Mouse (Mus musculus): ENCODE measurements around the gene Il15ra.
A peak's percentile ranks its signal among the peaks of the same experiment; 100 is the strongest.
"Not testable (repeated sequence)": the region's sequence is repeated elsewhere in the genome, so short reads cannot be mapped to it uniquely, and the experiment has no call there.

Gene Il15ra

DNA sequence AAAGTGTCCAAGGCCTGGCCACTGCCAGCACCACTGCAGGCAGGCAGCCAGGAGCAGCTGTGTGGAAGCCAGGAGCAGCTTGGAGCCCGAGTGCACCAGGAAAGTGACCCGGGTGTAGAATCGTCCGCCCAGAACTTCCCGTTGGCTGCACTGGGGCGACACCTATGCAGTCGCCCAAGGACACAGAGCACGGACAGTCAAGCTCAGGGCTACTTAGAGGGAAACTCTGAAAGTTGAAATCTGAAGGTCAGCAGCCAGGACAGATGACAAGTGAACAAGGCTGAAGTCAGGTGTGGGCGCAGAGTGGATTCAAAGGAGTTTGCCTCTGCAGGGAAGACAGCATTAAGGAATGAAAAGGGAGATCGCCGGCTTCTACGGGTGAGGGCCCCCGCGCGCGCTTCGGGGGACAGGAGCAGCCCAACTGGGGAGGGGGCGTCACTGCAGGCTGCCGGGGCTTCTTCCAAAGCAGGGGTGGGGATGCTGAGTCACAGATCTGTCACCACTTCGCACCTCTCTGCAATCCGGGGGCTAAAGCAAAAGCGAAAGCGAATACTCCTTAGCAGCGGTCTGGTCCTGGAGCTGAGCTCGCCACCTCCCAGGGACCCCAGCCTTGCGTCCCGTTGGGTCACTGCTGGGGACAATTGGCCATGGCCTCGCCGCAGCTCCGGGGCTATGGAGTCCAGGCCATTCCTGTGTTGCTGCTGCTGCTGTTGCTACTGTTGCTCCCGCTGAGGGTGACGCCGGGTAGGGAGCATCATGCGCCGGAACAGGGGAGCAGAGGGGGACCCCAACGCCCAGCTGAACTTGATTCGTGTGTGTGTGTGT is at the start of gene Il15ra:
Gene Il15ra, plus strand, starts transcription at position 90 of the 825 bp plus-strand sequence.
- DNase-seq, result peak; percentile 69

DNA sequence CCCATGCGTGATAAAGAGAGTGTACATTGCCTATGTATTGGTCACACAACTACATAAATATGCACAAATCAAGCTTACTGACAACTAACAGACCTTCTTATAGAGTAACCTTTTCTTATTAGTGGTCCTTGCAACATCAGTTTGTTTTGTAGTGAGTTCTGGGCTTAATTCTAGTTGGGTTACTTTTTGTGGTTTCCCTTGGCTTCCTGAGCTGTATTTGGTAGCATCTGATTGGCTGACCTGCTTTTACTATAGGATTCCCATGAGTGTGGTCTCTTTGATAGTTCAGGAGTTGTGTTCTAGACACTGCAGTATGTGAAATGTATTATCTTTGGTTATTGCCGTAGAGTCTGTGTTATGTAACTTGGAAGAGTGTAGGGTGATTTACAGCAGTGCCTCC is 47.5 kb upstream of the Il15ra start:
- no peak for DNase-seq

DNA sequence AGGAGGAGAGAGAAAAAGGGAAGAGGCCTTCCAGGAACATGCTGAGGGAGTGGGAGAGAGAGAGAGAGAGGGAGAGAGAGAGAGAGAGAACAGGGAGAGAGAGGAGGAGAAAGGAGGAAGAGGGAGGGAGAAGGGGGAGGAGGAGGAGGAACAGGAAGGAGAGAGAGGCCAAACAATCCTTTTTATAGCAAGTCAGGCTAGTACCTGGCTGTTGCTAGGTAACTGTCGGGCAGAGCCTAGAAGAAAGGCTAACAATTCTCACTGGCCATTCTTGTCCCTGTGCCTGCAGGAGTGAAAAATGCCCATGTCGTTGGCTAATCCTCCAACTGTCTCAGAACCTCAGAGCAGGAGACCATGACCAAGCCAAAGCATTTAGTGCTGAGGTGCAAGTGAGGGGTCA is 45.8 kb upstream of the Il15ra start:
- DNase-seq, result no peak

DNA sequence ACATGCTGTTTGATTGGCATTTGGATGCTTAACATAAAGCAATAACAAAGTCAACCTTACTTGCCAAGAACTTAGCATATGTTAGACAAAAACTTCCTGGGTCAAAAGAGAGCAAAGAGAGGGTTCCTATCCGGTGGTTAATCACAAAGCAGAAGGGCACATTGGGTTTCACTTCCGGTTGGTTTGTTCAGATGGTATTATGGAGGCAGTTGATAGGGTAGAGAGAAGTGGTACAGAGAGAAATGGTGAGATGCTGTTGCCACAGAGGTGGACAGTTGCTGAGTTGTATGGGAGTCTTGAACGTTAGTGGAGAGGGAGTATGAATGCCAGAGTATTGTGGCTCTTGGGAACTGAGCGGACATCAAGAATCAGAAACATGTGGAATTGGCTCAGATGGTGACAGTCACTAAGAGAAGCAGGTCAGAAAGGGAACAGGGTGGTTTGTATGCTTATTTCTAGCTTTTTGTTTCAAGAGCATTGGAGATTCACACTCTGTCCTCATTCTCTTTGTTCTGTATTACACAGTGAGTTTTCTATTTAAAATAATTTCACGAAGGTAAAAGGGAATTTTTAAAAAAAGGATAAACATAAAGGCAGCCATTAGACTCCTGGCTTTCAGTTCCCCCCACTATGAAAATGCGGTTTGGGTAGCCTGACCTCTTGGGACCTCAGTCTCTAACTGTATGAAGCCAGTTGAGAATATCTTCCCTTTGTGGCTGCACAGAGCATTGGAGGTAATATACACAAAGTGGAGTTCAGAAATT is 42.8 kb upstream of the Il15ra start:
- DNase-seq, result no peak

DNA sequence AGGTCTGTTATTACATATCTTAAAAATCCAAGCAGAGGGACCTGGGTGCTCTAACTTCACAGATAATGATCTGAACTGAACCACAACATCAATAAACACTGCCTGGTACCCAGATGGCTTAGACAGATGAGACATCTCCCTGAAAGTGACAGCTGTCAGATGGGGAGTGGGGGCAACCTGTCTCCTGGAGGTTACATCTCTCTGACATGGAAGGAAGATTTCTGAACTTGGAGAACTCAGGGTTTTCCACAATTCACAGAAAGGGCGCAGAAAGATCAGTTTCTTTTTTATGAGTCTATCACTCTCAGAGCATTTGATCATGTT is 42.2 kb upstream of the Il15ra start:
- no peak for DNase-seq

DNA sequence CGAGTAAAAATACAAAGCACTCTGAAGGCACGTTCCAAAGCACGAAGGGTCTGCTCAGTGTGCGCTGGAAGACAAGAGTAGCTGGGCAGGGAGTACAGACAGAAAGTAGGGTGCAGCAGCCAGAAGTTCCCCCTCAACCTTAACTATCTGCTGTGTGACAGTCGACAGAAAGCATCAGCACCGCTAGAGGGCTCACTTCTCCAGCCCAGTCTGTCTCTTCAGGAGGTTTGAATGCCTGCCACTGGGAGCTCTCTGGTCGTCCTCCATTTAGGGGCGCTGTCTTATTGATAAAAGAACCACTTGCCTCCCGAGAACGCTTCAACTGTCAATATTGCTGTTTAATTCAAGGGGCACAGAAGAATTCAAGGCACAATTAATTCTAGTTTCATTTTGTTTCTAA is 41.1 kb upstream of the Il15ra start:
- DNase-seq, result peak; percentile 87

DNA sequence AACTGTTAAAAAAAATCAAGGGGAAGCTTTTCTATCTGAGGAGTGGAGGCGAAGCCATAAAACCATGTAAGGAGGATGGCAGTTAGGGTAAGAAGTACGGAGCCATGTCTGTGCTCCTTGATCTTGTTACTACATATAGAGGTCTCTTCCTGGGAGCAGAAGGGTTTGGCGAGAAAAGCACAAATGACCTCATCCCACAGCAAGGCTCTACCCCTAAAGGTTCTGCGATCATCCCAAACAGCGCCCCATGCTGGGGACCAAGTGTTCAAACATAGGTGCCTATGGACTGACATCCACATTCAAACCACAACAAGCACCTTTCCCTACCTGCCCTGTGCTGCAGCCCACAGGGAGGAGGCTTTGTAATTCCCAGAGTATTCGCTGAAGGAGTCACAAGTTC is 40.7 kb upstream of the Il15ra start:
- DNase-seq, result peak; percentile 13

DNA sequence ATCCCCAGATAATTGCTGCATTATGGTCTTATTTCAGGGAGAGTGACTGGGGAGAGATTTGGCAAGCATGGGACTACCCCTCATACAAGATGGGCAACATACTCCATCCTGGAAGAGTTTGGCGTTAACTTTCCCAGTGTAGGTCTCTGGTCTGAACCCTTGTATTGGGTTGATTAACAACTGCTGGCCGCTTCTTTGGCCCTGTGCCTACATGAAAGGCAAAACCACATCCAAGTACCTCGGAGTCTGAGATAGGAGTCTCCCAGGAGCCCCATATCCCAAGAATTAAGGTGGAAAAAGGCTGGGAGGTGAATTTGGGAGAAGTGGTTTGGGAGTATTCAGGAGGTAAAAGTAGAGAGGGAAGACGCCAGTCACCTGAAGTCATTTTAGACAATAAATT is 40.3 kb upstream of the Il15ra start:
- no peak for DNase-seq

DNA sequence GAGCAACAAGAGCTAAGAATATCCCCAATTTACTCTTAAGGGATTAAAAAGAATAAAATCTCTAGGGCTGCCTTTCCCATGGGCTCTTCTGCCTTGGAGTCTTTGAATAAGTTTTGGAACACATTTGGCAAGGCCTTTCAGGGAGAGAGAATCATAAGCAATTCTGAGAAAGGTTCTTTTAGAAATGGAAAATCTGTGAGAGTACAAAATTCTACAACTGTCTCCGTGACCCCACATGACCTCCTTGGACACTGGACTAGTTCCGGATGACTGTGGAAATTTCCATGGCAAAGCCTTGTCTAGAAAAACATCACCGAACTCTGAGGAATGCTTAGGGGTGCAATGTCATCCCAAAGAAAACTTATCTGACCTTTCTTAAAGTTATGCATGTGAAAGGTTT is 39.8 kb upstream of the Il15ra start:
- DNase-seq, result no peak

DNA sequence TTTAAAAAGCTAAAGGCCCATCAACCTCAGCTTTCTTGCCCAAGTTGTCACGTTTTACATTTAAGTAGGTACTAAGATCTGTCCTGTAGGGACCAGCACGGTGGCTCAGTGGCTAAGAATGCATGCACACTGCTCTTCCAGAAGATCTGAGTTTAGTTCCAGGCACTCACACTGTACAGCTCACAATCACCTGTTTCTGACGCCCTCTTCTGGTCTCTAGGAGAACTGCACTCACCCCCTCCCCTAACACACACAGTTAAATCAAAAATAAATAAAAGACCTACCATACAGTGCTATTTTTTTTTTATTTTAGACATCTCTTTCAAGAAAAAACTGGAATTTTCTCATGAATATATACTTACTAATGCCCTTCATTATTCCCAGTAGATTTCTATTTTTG is 32.9 kb upstream of the Il15ra start:
- DNase-seq, result no peak

DNA sequence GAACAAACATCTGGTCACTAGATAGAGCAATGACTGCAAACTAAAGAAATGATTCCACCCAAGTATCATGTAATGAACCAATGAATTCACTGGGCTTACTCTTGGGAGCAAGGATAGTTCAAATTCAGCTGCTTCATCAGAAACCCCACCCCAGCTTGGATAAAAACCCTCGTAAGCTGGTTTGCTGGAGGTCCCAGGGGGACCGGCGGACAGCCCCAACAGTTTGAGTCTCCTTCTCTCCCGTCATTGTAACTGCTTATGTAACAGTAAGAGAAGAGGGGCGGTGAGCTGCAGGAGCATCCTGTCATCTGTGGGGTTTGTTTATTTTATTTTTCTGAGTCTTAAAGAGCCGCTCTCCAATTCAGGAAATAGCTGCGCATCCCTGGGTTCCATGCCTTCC is 25.5 kb upstream of the Il15ra start:
- no peak for DNase-seq

DNA sequence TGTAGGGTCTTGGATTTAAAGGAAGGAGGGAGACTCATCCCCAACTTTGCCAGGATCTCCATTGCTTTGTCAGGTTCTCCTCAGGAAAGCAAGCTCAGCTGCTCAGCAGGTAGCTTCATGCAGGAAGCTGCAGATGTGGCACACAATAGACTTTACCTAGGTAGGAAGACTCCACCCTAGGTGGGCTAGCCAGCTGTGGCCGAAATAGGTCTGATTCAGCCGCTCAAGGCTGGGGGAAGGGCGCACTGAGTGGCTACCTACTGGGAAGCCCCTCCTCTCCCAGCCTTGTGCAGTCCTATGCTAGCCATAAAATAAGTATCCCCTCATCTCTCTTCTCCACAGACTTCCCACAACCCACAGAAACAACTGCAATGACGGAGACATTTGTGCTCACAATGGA is 22.4 kb upstream of the Il15ra start:
- no peak for DNase-seq

DNA sequence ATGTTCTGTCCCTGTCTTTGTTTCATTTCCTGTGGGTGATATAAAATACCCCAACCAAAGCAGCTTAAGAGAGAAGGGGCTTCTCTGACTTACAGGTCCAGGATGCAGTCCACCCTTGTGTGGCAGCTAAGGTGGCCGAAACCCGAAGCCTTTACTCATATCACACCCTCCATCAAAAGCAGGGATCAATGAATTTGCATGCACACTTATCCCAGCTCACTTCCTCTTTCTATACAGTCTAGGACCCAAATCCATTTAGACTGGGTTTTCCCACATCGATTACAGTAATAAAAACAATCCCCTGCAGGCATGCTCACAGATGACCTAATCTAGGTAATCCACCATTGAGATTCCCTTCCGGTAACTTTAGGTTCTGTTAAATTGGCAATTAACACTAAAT is 18.6 kb upstream of the Il15ra start:
- no peak for DNase-seq

DNA sequence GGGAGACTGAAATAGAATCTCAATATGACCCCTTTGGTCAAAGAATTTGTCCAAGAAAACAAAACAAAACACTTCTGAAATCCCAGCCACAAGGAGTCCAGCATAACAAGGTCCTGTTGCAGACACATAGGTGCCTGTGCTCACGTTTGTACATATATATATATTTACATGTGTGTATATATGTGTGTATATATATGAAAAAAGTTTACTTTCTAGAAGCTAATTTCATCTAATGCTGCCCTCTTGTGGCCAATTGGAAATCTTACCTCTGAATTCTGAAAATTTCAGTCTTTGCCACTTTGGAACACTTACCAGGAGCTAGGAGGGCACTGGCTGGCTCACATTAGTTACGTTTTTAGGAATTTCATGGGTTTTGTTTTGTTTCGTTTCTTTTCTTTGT is 17.7 kb upstream of the Il15ra start:
- peak; percentile 12 for DNase-seq

DNA sequence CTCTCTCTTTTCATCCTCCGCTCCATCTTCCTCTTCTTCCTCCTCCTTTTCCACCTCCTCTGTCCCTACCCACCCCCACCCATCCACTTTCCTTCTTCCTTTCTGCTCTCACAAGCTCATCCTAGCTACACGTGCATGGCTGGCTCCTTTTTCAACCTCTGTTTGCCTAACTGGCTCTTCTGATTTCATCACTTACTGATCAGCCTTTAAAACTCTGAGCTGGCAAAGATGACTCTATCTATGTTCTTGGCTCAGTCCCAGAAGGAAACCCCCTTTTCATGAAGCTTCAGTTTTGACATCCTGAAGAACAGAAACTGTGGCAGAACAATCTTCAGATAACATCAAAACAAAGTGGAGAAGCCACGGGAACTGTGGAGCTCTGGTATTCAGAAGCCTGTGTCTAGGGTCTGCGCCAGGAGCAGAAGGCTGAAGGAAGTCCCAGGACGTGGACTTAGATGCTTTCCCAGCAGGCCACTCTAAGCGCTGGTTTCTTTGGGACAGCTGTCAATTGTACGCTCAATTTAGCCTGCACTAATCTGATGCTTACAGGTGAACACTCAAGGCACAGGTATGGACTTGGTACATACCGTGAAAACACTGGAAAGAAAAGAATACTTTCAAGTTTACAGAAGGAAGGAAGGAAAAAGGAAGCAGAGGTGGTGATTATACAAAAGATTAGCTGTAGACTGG is 14.7 kb upstream of the Il15ra start:
- DNase-seq, result no peak

DNA sequence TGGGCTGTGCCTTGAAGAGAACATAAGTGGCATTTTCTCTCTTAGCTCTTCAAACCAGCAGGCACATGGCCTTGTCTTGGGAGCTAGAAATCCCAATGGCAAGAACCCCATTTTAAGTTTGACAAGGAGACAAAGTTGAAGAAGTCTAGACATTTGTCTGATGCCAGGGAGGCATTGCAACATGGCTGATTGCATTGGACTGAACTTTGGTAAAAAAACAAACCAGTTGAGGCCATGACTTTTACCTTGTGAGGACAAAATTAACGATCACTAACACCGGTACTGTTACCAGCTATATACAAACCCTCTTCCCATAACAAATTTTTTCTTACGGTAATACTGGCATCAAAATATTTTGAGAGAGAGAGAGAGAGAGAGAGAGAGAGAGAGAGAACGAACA is 11.7 kb upstream of the Il15ra start:
- DNase-seq, result no peak

DNA sequence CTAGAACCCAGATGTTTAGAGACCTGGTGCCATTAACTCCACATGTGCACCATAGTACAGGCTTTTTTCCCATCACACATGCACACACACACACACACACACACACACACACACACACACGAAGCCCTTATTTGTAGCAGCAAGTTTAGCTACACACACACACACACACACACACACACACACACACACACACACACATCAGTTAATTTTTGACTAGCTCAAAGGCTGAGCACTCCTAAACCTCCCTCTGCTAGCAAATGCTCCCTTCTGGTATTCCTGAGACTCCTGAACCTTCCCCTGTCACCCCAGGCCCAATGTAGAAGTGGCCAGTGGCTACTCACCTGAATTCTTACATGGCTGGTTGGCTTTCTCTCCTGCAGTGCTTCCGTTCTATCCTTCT is 11.0 kb upstream of the Il15ra start:
- DNase-seq, result no peak

DNA sequence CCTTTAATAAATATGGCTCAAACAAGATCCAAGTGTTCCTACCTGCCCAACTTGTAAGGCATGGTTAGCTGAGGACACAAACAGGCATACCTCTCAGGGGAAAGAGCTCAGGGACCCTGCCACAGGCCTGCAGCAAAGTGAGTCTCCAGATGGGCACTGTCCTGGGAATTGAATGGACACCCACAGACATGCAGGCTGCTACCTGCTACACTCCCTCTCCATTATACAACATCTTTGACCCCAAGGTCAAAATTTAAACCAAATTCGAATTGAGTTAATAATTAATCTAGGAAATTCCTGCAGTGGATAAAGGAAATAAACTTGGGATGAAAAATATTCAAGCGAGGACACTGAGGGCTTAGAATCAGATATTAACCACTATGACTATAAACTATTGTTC is 9.2 kb upstream of the Il15ra start:
- DNase-seq, result no peak

DNA sequence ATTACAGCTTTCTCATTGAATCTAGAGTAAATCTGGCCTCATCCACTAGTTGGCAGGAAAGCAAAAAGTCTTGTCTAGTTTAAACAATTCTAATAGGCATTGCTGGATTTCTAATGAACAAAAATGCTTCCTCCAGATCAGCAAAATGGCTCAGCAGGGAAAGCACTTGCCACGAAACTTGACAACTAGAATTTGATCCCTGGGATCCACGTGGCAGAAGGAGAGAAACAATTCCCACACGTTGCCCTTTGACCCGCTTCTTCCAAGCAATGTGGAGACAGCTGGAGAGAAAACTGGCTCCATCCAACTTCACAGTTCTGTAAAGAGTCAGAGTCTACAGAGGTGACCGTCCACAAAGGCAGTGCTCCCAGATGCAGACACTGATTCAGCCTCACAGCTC is 6.1 kb upstream of the Il15ra start:
- DNase-seq, result no peak

DNA sequence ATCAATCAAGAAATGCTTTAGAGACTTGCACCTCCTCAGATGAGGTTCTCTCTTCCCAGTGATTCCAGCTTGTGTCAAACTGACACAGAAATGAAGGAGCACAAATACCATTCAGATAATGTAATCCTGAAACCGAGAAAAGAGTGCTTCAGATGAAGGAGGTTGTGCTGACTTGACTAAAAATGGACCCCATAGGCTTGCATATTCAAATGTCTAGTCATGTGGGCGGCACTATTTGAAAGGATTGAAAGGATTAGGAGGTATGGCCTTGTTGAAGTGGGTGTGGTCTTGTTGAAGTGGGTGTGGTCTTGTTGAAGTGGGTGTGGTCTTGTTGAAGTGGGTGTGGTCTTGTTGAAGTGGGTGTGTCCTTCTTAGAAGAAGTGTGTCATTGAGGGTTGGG is 5.2 kb upstream of the Il15ra start:
- DNase-seq, result no peak

DNA sequence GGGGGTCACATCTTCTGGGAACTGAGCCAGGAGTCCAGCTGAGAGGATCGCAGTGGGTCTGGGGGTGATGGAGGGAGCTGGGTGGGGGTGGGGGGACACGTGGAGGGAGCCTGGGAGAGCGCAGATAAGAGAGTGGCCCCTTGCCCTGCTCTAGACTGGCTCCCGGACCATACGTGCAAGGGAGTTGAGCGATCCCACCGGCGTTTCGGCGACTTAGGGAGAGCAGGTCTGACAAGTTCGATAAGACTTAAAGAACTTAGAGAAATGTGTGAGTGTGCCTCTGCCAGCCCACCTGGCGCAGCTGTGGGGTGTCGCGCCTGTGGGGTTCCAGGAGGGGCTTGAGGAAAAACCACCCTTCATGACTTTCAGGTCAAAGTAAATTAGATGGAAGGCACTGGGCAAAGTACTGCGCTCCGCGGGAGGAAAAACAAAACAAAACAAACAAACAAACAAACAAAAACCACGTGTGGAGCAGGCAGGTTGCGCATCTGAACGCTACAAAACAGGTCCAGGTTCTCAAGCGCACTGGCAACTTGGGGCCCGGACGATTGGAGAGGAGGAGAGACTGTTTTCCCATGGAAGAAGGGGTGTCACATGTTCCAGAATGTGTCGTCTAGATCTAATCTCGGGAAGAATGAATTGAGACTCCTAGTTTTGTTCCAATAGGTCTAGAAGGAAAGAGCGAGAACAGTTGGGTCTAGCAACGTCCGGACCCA is 1.1 kb downstream of the Il15ra start:
- DNase-seq, result peak; percentile 12

DNA sequence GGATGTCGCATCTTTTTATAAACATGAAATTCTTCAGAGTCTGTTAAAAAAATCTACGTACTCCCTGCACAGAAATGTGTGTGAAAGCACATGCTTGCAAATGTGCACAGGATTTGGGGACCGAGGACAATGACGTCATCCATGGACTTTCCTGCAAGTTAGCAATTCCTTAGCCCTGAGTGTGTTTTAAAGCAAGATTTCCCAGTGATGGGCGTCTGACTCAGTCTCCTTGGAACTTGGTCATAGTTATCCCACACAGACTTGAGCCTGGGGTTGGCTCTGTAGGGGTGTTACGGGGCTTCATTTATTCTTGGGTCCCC is 1.6 kb downstream of the Il15ra start:
- DNase-seq, result peak; percentile 39

DNA sequence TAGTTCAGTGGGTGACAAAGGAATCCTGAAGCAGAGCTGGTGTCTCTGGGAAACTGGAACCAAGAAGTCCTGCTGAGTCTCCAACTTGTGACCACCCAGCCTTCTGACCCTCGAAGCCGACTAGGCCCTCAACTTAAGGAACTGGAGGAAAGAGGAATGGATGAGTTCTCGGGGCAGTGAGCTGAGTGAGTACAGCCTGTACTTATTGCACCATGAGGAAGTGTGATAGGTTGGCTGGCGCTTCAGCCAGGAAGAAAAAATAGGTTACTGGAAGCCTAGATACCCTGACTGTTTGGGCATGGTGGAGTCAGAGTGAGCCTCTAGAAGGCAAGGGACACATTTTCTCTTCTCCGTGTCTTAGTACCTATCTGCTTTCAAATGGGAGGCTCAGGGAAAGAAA is 3.4 kb downstream of the Il15ra start:
- no peak for DNase-seq

DNA sequence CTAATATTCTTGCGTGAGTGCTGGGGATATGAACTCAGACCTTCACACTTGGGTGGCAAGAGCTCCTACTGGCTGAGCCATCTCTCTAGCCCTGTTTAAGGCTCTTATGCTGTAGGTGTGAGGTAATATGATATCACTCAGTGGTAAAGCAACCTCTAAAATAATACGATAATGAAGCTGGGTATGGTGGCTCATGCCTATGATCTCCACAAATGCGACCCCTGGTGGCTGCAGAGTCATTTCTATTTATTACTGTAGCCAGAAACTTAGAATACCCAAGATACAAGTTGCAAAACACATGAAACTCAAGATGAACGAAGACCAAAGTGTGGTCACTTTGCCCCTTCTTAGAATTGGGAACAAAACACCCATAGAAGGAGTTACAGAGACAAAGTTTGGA is 5.0 kb downstream of the Il15ra start:
- DNase-seq, result not testable (repeated sequence)
